Mouse (Mus musculus) hindbrain, embryonic 15.5 days (tissue): Measurements from ENCODE around the gene Rbm28. TPM values are rescaled to one million over a fixed set of nuclear protein-coding genes. Genes with fewer than 3 reads are reported as not detected.
A peak's percentile ranks its signal among the peaks of the same experiment; 100 is the strongest.

Source experiments
- ATAC-seq: fragments of 200-750 bp; cut with Nextera tagmentation; 2 replicates; pipeline ENCODE4 v1.8.0; 2017; ENCODE audit warnings: low read depth, moderate number of reproducible peaks, moderate TSS enrichment; ENCODE audit not compliant: low FRiP score
- H3K27ac ChIP-seq: fragments of 300-500 bp; sonication (generic); replicated peaks from 2 replicates; pipeline ENCODE4 v1.5.1; 2015; ENCODE audit warnings: mild to moderate bottlenecking, inconsistent platforms
- H3K27me3 ChIP-seq: fragments of 300-500 bp; sonication (generic); 2 replicates; pipeline ENCODE4 v1.6.1; 2015; ENCODE audit warnings: control low read depth, inconsistent platforms
- H3K36me3 ChIP-seq: fragments of 300-500 bp; sonication (generic); 2 replicates; pipeline ENCODE4 v1.6.1; 2015; ENCODE audit warnings: control low read depth, inconsistent platforms
- H3K4me1 ChIP-seq: fragments of 300-500 bp; sonication (generic); replicated peaks from 2 replicates; pipeline ENCODE4 v1.6.1; 2015; ENCODE audit warnings: control low read depth, inconsistent platforms
- H3K4me2 ChIP-seq: fragments of 300-500 bp; sonication (generic); 2 replicates; pipeline ENCODE4 v1.6.1; 2015; ENCODE audit warnings: moderate library complexity, mild to moderate bottlenecking, inconsistent platforms
- H3K4me3 ChIP-seq: fragments of 300-500 bp; sonication (generic); 2 replicates; pipeline ENCODE4 v1.5.1; 2015; ENCODE audit warnings: mild to moderate bottlenecking, inconsistent platforms
- H3K9ac ChIP-seq: fragments of 300-500 bp; sonication (generic); 2 replicates; pipeline ENCODE4 v1.6.1; 2015; ENCODE audit warnings: inconsistent platforms
- H3K9me3 ChIP-seq: fragments of 300-500 bp; sonication (generic); 2 replicates; pipeline ENCODE4 v1.6.1; 2016; ENCODE audit warnings: control low read depth, inconsistent platforms
- WGBS: fragments of 180-500 bp; shearing (Covaris S2); methylation state at CpG from one replicate; pipeline ENCODE4 v1.1.7; 2015; 5-methylcytosine and 5-hydroxymethylcytosine counted together
- polyA plus RNA-seq: library from polyadenylated mRNA; unstranded; fragments of >200 nt; fragmentation: Nextera tagmentation; extraction: Ambion mirVana; gene quantifications from 2 replicates; pipeline ENCODE4 v1.2.1, GENCODE M21; 2015

Rbm28 gene
- polyA plus RNA-seq, 1 experiment from 2014 or later: 43.2 TPM

- Histone ChIP-seq H3K9ac (no peak overlapping the region), H3K36me3 (peaks cover 86% of the 10 kb centered on the region), H3K27me3 (no peaks in the 10 kb centered on the region), H3K4me2 (no peak overlapping the region), H3K27ac (no peak overlapping the region), H3K4me1 (no peaks in the 10 kb centered on the region), H3K4me3 (no peak overlapping the region), H3K9me3 (no peaks in the 10 kb centered on the region)
- ATAC-seq: no peak
- WGBS: 95% methylated on average over 5 of the region's 5 CpGs
These were observed 8.5 kb downstream of the Rbm28 start for GRCm38 (mm10) chr6:29156326-29156725.

GRCm38 (mm10) chr6:29150001-29150400 is 14.8 kb downstream of the Rbm28 start:
- no peaks in the 10 kb centered on the region for H3K4me1 ChIP-seq
- H3K27ac ChIP-seq: no peak overlapping the region
- no peak overlapping the region for H3K4me2 ChIP-seq
- H3K36me3 ChIP-seq: peaks cover 48% of the 10 kb centered on the region
- ATAC-seq: no peak
- no peaks in the 10 kb centered on the region for H3K9me3 ChIP-seq
- 95% methylated on average over 1 of the region's 1 CpGs for WGBS
- no peaks in the 10 kb centered on the region for H3K27me3 ChIP-seq
- no peak overlapping the region for H3K9ac ChIP-seq
- H3K4me3 ChIP-seq: no peak overlapping the region

- Histone ChIP-seq H3K4me3 (no peak overlapping the region), H3K4me2 (no peak overlapping the region), H3K9me3 (no peaks in the 10 kb centered on the region), H3K27me3 (no peaks in the 10 kb centered on the region), H3K27ac (no peak overlapping the region), H3K36me3 (peaks cover 30% of the 10 kb centered on the region), H3K9ac (no peak overlapping the region), H3K4me1 (no peaks in the 10 kb centered on the region)
- whole genome bisulfite sequencing: 89% methylated on average over 5 of the region's 5 CpGs
- no peak for ATAC-seq
These were observed 17.3 kb downstream of the Rbm28 start for GRCm38 (mm10) chr6:29147407-29148010.

- no peak for ATAC-seq
- Histone ChIP-seq H3K4me3 (no peak overlapping the region), H3K4me1 (no peaks in the 10 kb centered on the region), H3K9ac (no peak overlapping the region), H3K27me3 (no peaks in the 10 kb centered on the region), H3K4me2 (no peak overlapping the region), H3K27ac (no peak overlapping the region), H3K9me3 (no peaks in the 10 kb centered on the region), H3K36me3 (peaks cover 25% of the 10 kb centered on the region)
- WGBS: 80% methylated on average over 7 of the region's 7 CpGs
These were observed 18.2 kb downstream of the Rbm28 start for GRCm38 (mm10) chr6:29146641-29147040.

GRCm38 (mm10) chr6:29145456-29146307 is 19.1 kb downstream of the Rbm28 start:
- Histone ChIP-seq H3K36me3 (peaks cover 22% of the 10 kb centered on the region), H3K4me3 (no peak overlapping the region), H3K4me2 (no peak overlapping the region), H3K27me3 (no peaks in the 10 kb centered on the region), H3K9me3 (no peaks in the 10 kb centered on the region), H3K4me1 (no peaks in the 10 kb centered on the region), H3K27ac (no peak overlapping the region), H3K9ac (no peak overlapping the region)
- ATAC-seq: 0 out of 2 replicates have a peak, but pooled peaks have one; percentile 60
- 80% methylated on average over 12 of the region's 12 CpGs for WGBS

GRCm38 (mm10) chr6:29144971-29145370 is 19.8 kb downstream of the Rbm28 start:
- 94% methylated on average over 3 of the region's 3 CpGs for WGBS
- H3K27ac ChIP-seq: no peak overlapping the region
- H3K27me3 ChIP-seq: no peaks in the 10 kb centered on the region
- no peak overlapping the region for H3K4me3 ChIP-seq
- no peaks in the 10 kb centered on the region for H3K4me1 ChIP-seq
- H3K9me3 ChIP-seq: no peaks in the 10 kb centered on the region
- H3K4me2 ChIP-seq: no peak overlapping the region
- no peak for ATAC-seq
- H3K9ac ChIP-seq: no peak overlapping the region
- peaks cover 19% of the 10 kb centered on the region for H3K36me3 ChIP-seq

- H3K9me3 ChIP-seq: no peaks in the 10 kb centered on the region
- H3K9ac ChIP-seq: no peak overlapping the region
- H3K27me3 ChIP-seq: no peaks in the 10 kb centered on the region
- no peak overlapping the region for H3K4me2 ChIP-seq
- WGBS: 40% methylated on average over 5 of the region's 5 CpGs
- ATAC-seq: 0 out of 2 replicates have a peak, but pooled peaks have one; percentile 67
- H3K4me1 ChIP-seq: no peaks in the 10 kb centered on the region
- peaks cover 11% of the 10 kb centered on the region for H3K36me3 ChIP-seq
- H3K4me3 ChIP-seq: no peak overlapping the region
- no peak overlapping the region for H3K27ac ChIP-seq
These were observed 21.2 kb downstream of the Rbm28 start for GRCm38 (mm10) chr6:29143608-29144007.

- no peak overlapping the region for H3K27ac ChIP-seq
- no peaks in the 10 kb centered on the region for H3K27me3 ChIP-seq
- no peak for ATAC-seq
- H3K4me3 ChIP-seq: no peak overlapping the region
- H3K9me3 ChIP-seq: no peaks in the 10 kb centered on the region
- peaks cover 49% of the 10 kb centered on the region for H3K36me3 ChIP-seq
- H3K4me1 ChIP-seq: no peaks in the 10 kb centered on the region
- no peak overlapping the region for H3K9ac ChIP-seq
- no peak overlapping the region for H3K4me2 ChIP-seq
- 96% methylated on average over 9 of the region's 9 CpGs for WGBS
These were observed 27.4 kb downstream of the Rbm28 start for GRCm38 (mm10) chr6:29137441-29137840.

- WGBS: 91% methylated on average over 9 of the region's 9 CpGs
- H3K27ac ChIP-seq: no peak overlapping the region
- H3K36me3 ChIP-seq: peaks cover 81% of the 10 kb centered on the region
- no peak overlapping the region for H3K9ac ChIP-seq
- no peaks in the 10 kb centered on the region for H3K9me3 ChIP-seq
- no peaks in the 10 kb centered on the region for H3K4me1 ChIP-seq
- H3K4me3 ChIP-seq: no peak overlapping the region
- no peak overlapping the region for H3K4me2 ChIP-seq
- no peak for ATAC-seq
- H3K27me3 ChIP-seq: no peaks in the 10 kb centered on the region
These were observed 31.7 kb downstream of the Rbm28 start for GRCm38 (mm10) chr6:29133100-29133499.

- Histone ChIP-seq H3K4me2 (no peak overlapping the region), H3K4me1 (no peaks in the 10 kb centered on the region), H3K9me3 (no peaks in the 10 kb centered on the region), H3K9ac (no peak overlapping the region), H3K4me3 (no peak overlapping the region), H3K36me3 (peaks cover 72% of the 10 kb centered on the region), H3K27ac (no peak overlapping the region), H3K27me3 (no peaks in the 10 kb centered on the region)
- ATAC-seq: no peak
- WGBS: 95% methylated on average over 7 of the region's 7 CpGs
These were observed 37.9 kb downstream of the Rbm28 start for GRCm38 (mm10) chr6:29126878-29127426.

GRCm38 (mm10) chr6:29119990-29120389 is 44.8 kb downstream of the Rbm28 start:
- no peak for ATAC-seq
- H3K36me3 ChIP-seq: peaks cover 16% of the 10 kb centered on the region
- no peak overlapping the region for H3K4me3 ChIP-seq
- no peaks in the 10 kb centered on the region for H3K27me3 ChIP-seq
- H3K9ac ChIP-seq: no peak overlapping the region
- no peak overlapping the region for H3K4me2 ChIP-seq
- H3K9me3 ChIP-seq: no peaks in the 10 kb centered on the region
- peaks cover 5% of the 10 kb centered on the region; the same call in 1 of the 2 replicates for H3K4me1 ChIP-seq
- 93% methylated on average over 13 of the region's 13 CpGs for WGBS
- no peak overlapping the region for H3K27ac ChIP-seq

- H3K9me3 ChIP-seq: no peaks in the 10 kb centered on the region
- peaks cover 7% of the 10 kb centered on the region; the same call in 1 of the 2 replicates for H3K36me3 ChIP-seq
- H3K4me3 ChIP-seq: no peak overlapping the region
- H3K27me3 ChIP-seq: no peaks in the 10 kb centered on the region
- H3K4me1 ChIP-seq: peaks cover 5% of the 10 kb centered on the region; the same call in 1 of the 2 replicates
- H3K9ac ChIP-seq: no peak overlapping the region
- no peak overlapping the region for H3K4me2 ChIP-seq
- WGBS: 79% methylated on average over 4 of the region's 4 CpGs
- H3K27ac ChIP-seq: no peak overlapping the region
- ATAC-seq: no peak
These were observed 45.8 kb downstream of the Rbm28 start for GRCm38 (mm10) chr6:29118963-29119362.
